Mouse (Mus musculus): ENCODE measurements around the gene Ltb. TPM values are rescaled to one million over a fixed set of nuclear protein-coding genes. Genes with fewer than 3 reads are reported as not detected.

The Ltb gene
- polyA plus RNA-seq, 1 experiment, result 0.71 TPM

- TF ChIP-seq POLR2A (IDR thresholded peaks at IDR 0.05; ENCODE audit: extremely low read depth, insufficient read depth, low read length), result no peak
- H3K4me1 ChIP-seq (ENCODE audit: control insufficient read depth, insufficient read depth, low read length), result no peaks in the 10 kb centered on the region
- H3K27ac ChIP-seq (ENCODE audit: insufficient read depth, low read length), result no peak overlapping the region
- H3K4me3 ChIP-seq (ENCODE audit: insufficient read depth, low read length), result no peak overlapping the region
Observed at GRCm38 (mm10) chr17:35200398-35200797, 6.2 kb downstream of the Ltb start.

- H3K4me3 ChIP-seq (ENCODE audit: insufficient read depth, low read length), result no peak overlapping the region
- no peak for TF ChIP-seq POLR2A (IDR thresholded peaks at IDR 0.05; ENCODE audit: extremely low read depth, insufficient read depth, low read length)
- TF ChIP-seq CTCF (IDR thresholded peaks at IDR 0.05; ENCODE audit: extremely low read depth, insufficient read depth, low read length), result no peak
- H3K4me1 ChIP-seq (ENCODE audit: control insufficient read depth, insufficient read depth, low read length), result no peaks in the 10 kb centered on the region
- no peak overlapping the region for H3K27ac ChIP-seq (ENCODE audit: insufficient read depth, low read length)
Observed at GRCm38 (mm10) chr17:35201128-35201527, 6.9 kb downstream of the Ltb start.

- H3K4me3 ChIP-seq (ENCODE audit: insufficient read depth, low read length), result no peak within 1 kb of the TSS
- H3K4me1 ChIP-seq (ENCODE audit: control insufficient read depth, insufficient read depth, low read length), result no peaks in the 10 kb centered on the region
- TF ChIP-seq CTCF (IDR thresholded peaks at IDR 0.05; ENCODE audit: extremely low read depth, insufficient read depth, low read length), result no peak
- TF ChIP-seq POLR2A (IDR thresholded peaks at IDR 0.05; ENCODE audit: extremely low read depth, insufficient read depth, low read length), result no peak
- no peak within 1 kb of the TSS for H3K27ac ChIP-seq (ENCODE audit: insufficient read depth, low read length)
Observed at GRCm38 (mm10) chr17:35201787-35202186, 7.5 kb downstream of the Ltb start, which contains the start of gene Tnf. Gene Tnf, minus strand, starts transcription at chr17:35202007.

- no peak overlapping the region for H3K4me3 ChIP-seq (ENCODE audit: insufficient read depth, low read length)
- no peaks in the 10 kb centered on the region for H3K4me1 ChIP-seq (ENCODE audit: control insufficient read depth, insufficient read depth, low read length)
- TF ChIP-seq CTCF (IDR thresholded peaks at IDR 0.05; ENCODE audit: extremely low read depth, insufficient read depth, low read length) (no peak), POLR2A (IDR thresholded peaks at IDR 0.05; ENCODE audit: extremely low read depth, insufficient read depth, low read length) (no peak)
- no peak overlapping the region for H3K27ac ChIP-seq (ENCODE audit: insufficient read depth, low read length)
Observed at GRCm38 (mm10) chr17:35202442-35202841, 8.2 kb downstream of the Ltb start.

GRCm38 (mm10) chr17:35204494-35205379 lies 10.5 kb downstream of the Ltb start, which contains the start of gene Lta:
Gene Lta, minus strand, starts transcription at chr17:35205351.
- no peaks in the 10 kb centered on the region for H3K4me1 ChIP-seq (ENCODE audit: control insufficient read depth, insufficient read depth, low read length)
- TF ChIP-seq POLR2A (IDR thresholded peaks at IDR 0.05; ENCODE audit: extremely low read depth, insufficient read depth, low read length) (no peak), CTCF (IDR thresholded peaks at IDR 0.05; ENCODE audit: extremely low read depth, insufficient read depth, low read length) (no peak)
- H3K4me3 ChIP-seq (ENCODE audit: insufficient read depth, low read length), result no peak within 1 kb of the TSS
- no peak within 1 kb of the TSS for H3K27ac ChIP-seq (ENCODE audit: insufficient read depth, low read length)

- no peaks in the 10 kb centered on the region for H3K4me1 ChIP-seq (ENCODE audit: control insufficient read depth, insufficient read depth, low read length)
- H3K27ac ChIP-seq (ENCODE audit: insufficient read depth, low read length), result no peak overlapping the region
- no peak for TF ChIP-seq POLR2A (IDR thresholded peaks at IDR 0.05; ENCODE audit: extremely low read depth, insufficient read depth, low read length)
- TF ChIP-seq CTCF (IDR thresholded peaks at IDR 0.05; ENCODE audit: extremely low read depth, insufficient read depth, low read length), result no peak
Observed at GRCm38 (mm10) chr17:35205380-35205769, 11.1 kb downstream of the Ltb start.

GRCm38 (mm10) chr17:35209785-35210535 lies 15.7 kb downstream of the Ltb start:
- no peak overlapping the region for H3K27ac ChIP-seq (ENCODE audit: insufficient read depth, low read length)
- no peak for TF ChIP-seq POLR2A (IDR thresholded peaks at IDR 0.05; ENCODE audit: extremely low read depth, insufficient read depth, low read length)
- no peak for TF ChIP-seq CTCF (IDR thresholded peaks at IDR 0.05; ENCODE audit: extremely low read depth, insufficient read depth, low read length)
- H3K4me3 ChIP-seq (ENCODE audit: insufficient read depth, low read length), result no peak overlapping the region
- H3K4me1 ChIP-seq (ENCODE audit: control insufficient read depth, insufficient read depth, low read length), result no peaks in the 10 kb centered on the region

More at GRCm38 (mm10) chr17:35205380-35205769, 11.1 kb downstream of the Ltb start:
- H3K4me3 ChIP-seq (ENCODE audit: insufficient read depth, low read length), result no peak overlapping the region

- Histone ChIP-seq H3K4me3 (ENCODE audit: insufficient read depth, low read length) (no peak overlapping the region), H3K4me1 (ENCODE audit: control insufficient read depth, insufficient read depth, low read length) (no peaks in the 10 kb centered on the region), H3K27ac (ENCODE audit: insufficient read depth, low read length) (no peak overlapping the region)
- TF ChIP-seq POLR2A (IDR thresholded peaks at IDR 0.05; ENCODE audit: extremely low read depth, insufficient read depth, low read length), result no peak
- no peak for TF ChIP-seq CTCF (IDR thresholded peaks at IDR 0.05; ENCODE audit: extremely low read depth, insufficient read depth, low read length)
Observed at GRCm38 (mm10) chr17:35210593-35210992, 16.4 kb downstream of the Ltb start.

GRCm38 (mm10) chr17:35213071-35213470 lies 18.8 kb downstream of the Ltb start:
- no peaks in the 10 kb centered on the region for H3K4me1 ChIP-seq (ENCODE audit: control insufficient read depth, insufficient read depth, low read length)
- H3K27ac ChIP-seq (ENCODE audit: insufficient read depth, low read length), result no peak overlapping the region
- TF ChIP-seq POLR2A (IDR thresholded peaks at IDR 0.05; ENCODE audit: extremely low read depth, insufficient read depth, low read length) (no peak), CTCF (IDR thresholded peaks at IDR 0.05; ENCODE audit: extremely low read depth, insufficient read depth, low read length) (no peak)
- H3K4me3 ChIP-seq (ENCODE audit: insufficient read depth, low read length), result no peak overlapping the region
